Mouse (Mus musculus) G1E (cell line): ENCODE measurements around the gene Lrrc26. TPM values are rescaled to one million over a fixed set of nuclear protein-coding genes. Genes with fewer than 3 reads are reported as not detected.

Experiments used
- ATAC-seq: 2 replicates; pipeline ENCODE4 v1.8.0; 2016; ENCODE audit warnings: mild to moderate bottlenecking; ENCODE audit not compliant: insufficient number of reproducible peaks, poor library complexity, low FRiP score, severe bottlenecking; ENCODE audit errors: extremely low read depth
- DNase-seq: peaks from one replicate; pipeline ENCODE4 v3.0.0; 2012; ENCODE audit warnings: low spot score
- H3K27me3 ChIP-seq: 2 replicates; pipeline ENCODE4 v1.6.1; 2012; ENCODE audit warnings: mild to moderate bottlenecking, low read length, inconsistent platforms; ENCODE audit not compliant: insufficient read depth
- H3K36me3 ChIP-seq: replicated peaks from 2 replicates; pipeline ENCODE3; 2012; ENCODE audit warnings: mild to moderate bottlenecking, inconsistent platforms
- H3K4me1 ChIP-seq: 2 replicates; pipeline ENCODE4 v1.6.1; 2012; ENCODE audit warnings: low read depth, low read length, inconsistent platforms, mixed read lengths; ENCODE audit not compliant: insufficient read depth
- H3K4me3 ChIP-seq: 2 replicates; pipeline ENCODE4 v1.5.1; 2012; ENCODE audit warnings: low read depth, mild to moderate bottlenecking, inconsistent platforms, low read length, moderate library complexity, mixed read lengths
- H3K9me3 ChIP-seq: replicated peaks from 2 replicates; pipeline ENCODE4 v1.6.1; 2012; ENCODE audit warnings: inconsistent platforms
- CTCF ChIP-seq: IDR thresholded peaks from 2 replicates; pipeline ENCODE4 v1.5.1; 2012; ENCODE audit warnings: low read depth, low read length, inconsistent platforms, mixed read lengths
- GATA1 ChIP-seq: IDR thresholded peaks from 2 replicates; pipeline ENCODE4 v1.6.1; 2012; ENCODE audit warnings: borderline replicate concordance, low read length, inconsistent platforms, mixed read lengths
- GATA2 ChIP-seq: IDR thresholded peaks from 2 replicates; pipeline ENCODE4 v1.6.1; 2012; ENCODE audit warnings: low read depth, low read length, inconsistent platforms, borderline replicate concordance
- POLR2AphosphoS5 ChIP-seq: IDR thresholded peaks from 2 replicates; pipeline ENCODE4 v1.6.1; 2012; ENCODE audit warnings: low read depth, low read length, inconsistent platforms; ENCODE audit not compliant: insufficient replicate concordance
- TAL1 ChIP-seq: conservative IDR thresholded peaks from 2 replicates; pipeline ENCODE4 v1.6.1; 2012; ENCODE audit warnings: low read depth, low read length, inconsistent platforms, mixed read lengths
- polyA plus RNA-seq: library from polyadenylated mRNA; stranded (reverse); fragments of >175 nt; gene quantifications from 2 replicates; pipeline ENCODE4 v1.2.3, GENCODE M21; 2012
- total RNA-seq, 2 experiments: library from RNA; stranded (forward) in 1 of 2; stranded (reverse) in 1 of 2; fragments of 200-1000 nt in 1 of 2; fragments of >200 nt in 1 of 2; fragmentation: Nextera tagmentation in 1 of 2; gene quantifications; 2 replicates each; pipeline ENCODE4 v1.2.3; 2014 to 2017

Gene Lrrc26
- total and polyA plus RNA-seq, 3 experiments = not detected

GRCm38 (mm10) chr2:25292054-25292544 is 2.4 kb downstream of the Lrrc26 start:
- Histone ChIP-seq H3K36me3 (peaks cover 1% of the 10 kb centered on the region), H3K4me3 (peak overlapping the region; percentile 53; the same call in 1 of the 2 replicates), H3K4me1 (peaks cover 25% of the 10 kb centered on the region), H3K9me3 (no peaks in the 10 kb centered on the region), H3K27me3 (peaks cover 82% of the 10 kb centered on the region)
- no peak for ATAC-seq
- TF ChIP-seq GATA1 (no peak), POLR2AphosphoS5 (no peak), GATA2 (no peak), CTCF (no peak)
- DNase-seq = no peak

DNA sequence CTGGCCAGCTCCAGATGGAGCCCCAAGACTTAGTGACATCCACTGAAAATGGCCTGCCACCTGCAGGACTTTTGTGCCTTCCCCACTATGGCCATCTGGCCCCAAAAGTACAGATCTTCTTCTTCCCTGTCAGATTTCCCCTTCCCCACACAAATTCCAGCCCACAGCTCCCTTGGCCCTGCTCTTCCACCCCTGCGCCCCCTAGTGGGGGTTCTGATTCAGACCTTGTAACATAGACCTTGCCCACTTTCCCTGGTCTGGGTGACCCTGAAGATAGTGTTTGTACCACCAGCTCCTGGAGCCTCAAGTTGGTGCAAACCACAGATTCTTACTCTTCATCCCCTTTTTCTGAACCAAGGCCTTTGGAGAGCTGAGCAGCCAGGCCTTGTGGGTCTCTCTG is 3.1 kb downstream of the Lrrc26 start:
- peak; percentile 65 for DNase-seq
- no peak overlapping the region for H3K4me3 ChIP-seq
- peak; percentile 45 for ATAC-seq
- no peaks in the 10 kb centered on the region for H3K9me3 ChIP-seq
- TF ChIP-seq CTCF (peak; percentile 82), GATA2 (no peak)
- peaks cover 22% of the 10 kb centered on the region for H3K4me1 ChIP-seq
- H3K27me3 ChIP-seq = peaks cover 89% of the 10 kb centered on the region
- H3K36me3 ChIP-seq = no peaks in the 10 kb centered on the region

GRCm38 (mm10) chr2:25293706-25294105 is 4.0 kb downstream of the Lrrc26 start:
- Histone ChIP-seq H3K27me3 (peaks cover 88% of the 10 kb centered on the region), H3K36me3 (no peaks in the 10 kb centered on the region), H3K9me3 (no peaks in the 10 kb centered on the region), H3K4me1 (peaks cover 19% of the 10 kb centered on the region), H3K4me3 (no peak overlapping the region)
- no peak for ATAC-seq
- no peak for DNase-seq
- no peak for TF ChIP-seq GATA1
- no peak for TF ChIP-seq POLR2AphosphoS5
- no peak for TF ChIP-seq GATA2
- no peak for TF ChIP-seq TAL1
- TF ChIP-seq CTCF = no peak

DNA sequence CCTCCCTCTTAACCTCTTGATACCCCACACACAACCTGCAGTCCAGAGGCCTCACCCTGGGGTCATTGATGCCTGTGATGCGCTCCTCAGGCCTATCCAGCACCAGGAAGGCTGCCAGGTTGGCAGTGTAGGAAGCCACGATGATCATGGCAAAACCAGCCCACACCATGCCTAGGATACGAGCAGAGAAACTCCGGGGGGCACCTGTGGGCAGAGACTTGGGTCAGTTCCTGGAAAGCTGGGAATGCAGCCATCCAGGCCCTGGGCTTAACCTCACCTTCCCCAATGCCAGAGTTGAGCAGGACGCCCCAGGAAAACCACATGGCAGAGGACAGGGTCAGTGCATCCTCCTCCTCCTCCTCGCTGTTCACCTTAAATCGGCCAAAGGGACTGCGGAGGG is 7.4 kb downstream of the Lrrc26 start:
- TF ChIP-seq POLR2AphosphoS5 (no peak), GATA2 (no peak), GATA1 (no peak), CTCF (no peak), TAL1 (no peak)
- ATAC-seq = no peak
- Histone ChIP-seq H3K4me3 (no peak overlapping the region), H3K36me3 (no peaks in the 10 kb centered on the region), H3K4me1 (peaks cover 7% of the 10 kb centered on the region), H3K27me3 (peaks cover 66% of the 10 kb centered on the region), H3K9me3 (no peaks in the 10 kb centered on the region)
- no peak for DNase-seq

- no peak for TF ChIP-seq TAL1
- TF ChIP-seq GATA1 = no peak
- no peak for TF ChIP-seq CTCF
- TF ChIP-seq POLR2AphosphoS5 = no peak
- no peak for TF ChIP-seq GATA2
- DNase-seq (no peak), ATAC-seq (no peak)
- Histone ChIP-seq H3K36me3 (no peaks in the 10 kb centered on the region), H3K4me3 (no peak overlapping the region), H3K4me1 (no peaks in the 10 kb centered on the region), H3K9me3 (no peaks in the 10 kb centered on the region), H3K27me3 (peaks cover 61% of the 10 kb centered on the region)
Measured at GRCm38 (mm10) chr2:25298046-25298445, 8.3 kb downstream of the Lrrc26 start.

DNA sequence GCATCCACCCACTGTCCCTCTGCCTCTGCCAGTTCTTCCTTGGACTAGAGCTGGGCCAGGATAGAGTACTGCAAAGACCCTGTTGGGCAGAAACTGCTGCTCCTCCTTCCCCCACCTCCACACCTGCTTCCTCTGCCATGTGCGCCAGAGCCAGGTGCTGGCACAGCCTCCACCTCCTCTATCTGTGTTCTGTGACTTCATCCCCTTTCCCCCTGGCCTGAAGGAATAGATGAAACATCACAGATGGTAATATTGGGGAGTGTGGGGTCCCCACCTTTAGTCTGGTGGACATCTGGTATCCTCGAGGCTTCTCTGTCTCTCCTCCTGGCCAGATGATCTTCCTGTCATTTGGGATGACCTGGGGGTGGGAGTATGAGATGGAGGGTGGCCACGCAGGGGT is 13.7 kb downstream of the Lrrc26 start:
- Histone ChIP-seq H3K9me3 (no peaks in the 10 kb centered on the region), H3K27me3 (peaks cover 37% of the 10 kb centered on the region), H3K4me3 (no peak overlapping the region), H3K36me3 (no peaks in the 10 kb centered on the region), H3K4me1 (peaks cover 7% of the 10 kb centered on the region)
- DNase-seq (no peak), ATAC-seq (no peak)
- TF ChIP-seq CTCF (no peak), GATA1 (no peak), TAL1 (no peak), POLR2AphosphoS5 (no peak), GATA2 (no peak)
